Mouse (Mus musculus) megakaryocyte, embryonic 14.5 days (primary cell): ENCODE measurements around the gene Pld6.

Experiments
- FLI1 ChIP-seq: IDR thresholded peaks from 2 replicates; pipeline ENCODE4 v1.6.1; 2012; ENCODE audit warnings: low read length, inconsistent platforms, mixed read lengths
- GATA1 ChIP-seq: IDR thresholded peaks from 3 replicates; pipeline ENCODE4 v1.6.1; 2012; ENCODE audit warnings: mixed read lengths, low read length, inconsistent platforms, borderline replicate concordance

- TF ChIP-seq GATA1: no peak
- no peak for TF ChIP-seq FLI1
Observed at GRCm38 (mm10) chr11:59813276-59813675, 25.8 kb upstream of the Pld6 start.
